Comparison of ENCODE assay signal across 1 mouse cellular context in the genomic region with DNA sequence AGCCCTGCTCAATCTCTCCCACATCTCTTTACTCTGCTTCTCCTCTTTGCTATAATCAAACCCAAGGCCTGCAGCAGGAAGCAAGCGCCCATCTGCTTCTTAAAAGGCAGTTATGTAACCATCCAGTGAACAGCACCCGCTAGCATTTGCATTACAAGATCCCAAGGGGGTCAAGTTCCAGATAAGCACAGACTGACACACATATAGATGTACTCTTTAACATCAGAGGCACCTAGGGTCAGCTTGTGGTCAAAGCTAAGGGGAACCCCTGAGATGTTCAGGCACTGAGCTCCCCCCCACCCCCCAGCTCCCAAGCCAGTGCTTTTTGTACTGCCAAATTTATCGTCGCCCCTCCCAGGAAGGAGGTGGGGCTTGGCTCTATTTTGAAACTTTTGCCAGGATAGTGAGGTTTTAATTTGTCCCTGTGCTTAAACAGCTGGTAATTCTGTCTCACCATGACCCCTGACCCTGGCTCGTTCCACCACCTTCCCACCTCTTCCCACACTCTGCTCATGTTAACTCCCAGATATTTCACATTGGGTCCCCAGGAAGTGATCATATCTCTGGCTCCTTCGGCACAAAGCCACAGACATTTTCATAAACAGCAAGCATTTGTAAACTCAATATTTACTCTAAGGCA.
TF ChIP-seq lines count a peak whose summit lies in the region.

No protein-coding gene starts in this region.

TF ChIP-seq in MEL, 35 proteins besides CTCF, POLR2A, EP300 and RAD21:
- TF ChIP-seq TCF12 (IDR thresholded peaks at IDR 0.05; ENCODE audit: low read depth, low read length) (0 out of 2 replicates have a peak, but pooled peaks have one; percentile 13), TAL1 (IDR thresholded peaks at IDR 0.05; ENCODE audit: low read length) (0 out of 2 replicates have a peak, but pooled peaks have one; percentile 9), MEF2A (IDR thresholded peaks at IDR 0.05; ENCODE audit: extremely low read depth, insufficient replicate concordance, low read depth, low read length, poor library complexity, severe bottlenecking) (no peak), ELF1 (IDR thresholded peaks at IDR 0.05; ENCODE audit: low read depth, low read length) (peak; percentile 40; the same call in 1 of the 2 replicates), ETS1 (IDR thresholded peaks at IDR 0.05; ENCODE audit: low read depth, low read length) (peak; percentile 29; the same call in 1 of the 2 replicates), SIN3A (IDR thresholded peaks at IDR 0.05; ENCODE audit: low read length) (peak; percentile 63; the same call in 1 of the 2 replicates), GATA1 (IDR thresholded peaks at IDR 0.05; ENCODE audit: low read depth, low read length) (peak; percentile 2; the same call in 1 of the 2 replicates), TBP (IDR thresholded peaks at IDR 0.05; ENCODE audit: low read depth, low read length) (peak; percentile 10; the same call in 1 of the 2 replicates), MYB (IDR thresholded peaks at IDR 0.05; ENCODE audit: low read depth, low read length) (no peak)
TF ChIP-seq in MEL: peak in this region for 7.
